Mouse (Mus musculus) hindbrain, embryonic 11.5 days (tissue): ENCODE results near the gene Zscan26. TPM values are rescaled to one million over a fixed set of nuclear protein-coding genes. Genes with fewer than 3 reads are reported as not detected.

Experiments
- ATAC-seq: fragments of 200-750 bp; cut with Nextera tagmentation; 2 replicates; pipeline ENCODE4 v1.8.0; 2017; ENCODE audit warnings: mild to moderate bottlenecking, moderate TSS enrichment, moderate library complexity; ENCODE audit not compliant: low FRiP score
- DNase-seq: peaks from one replicate; pipeline ENCODE4 v3.0.0-alpha.2; 2015; ENCODE audit warnings: low spot score
- H3K27ac ChIP-seq: fragments of 300-500 bp; sonication (generic); 2 replicates; pipeline ENCODE4 v1.5.1; 2014; ENCODE audit warnings: mild to moderate bottlenecking, low read depth, low read length
- H3K27me3 ChIP-seq: fragments of 300-500 bp; sonication (generic); 2 replicates; pipeline ENCODE4 v1.6.1; 2014; ENCODE audit warnings: mild to moderate bottlenecking, low read length, moderate library complexity, mixed read lengths; ENCODE audit not compliant: control insufficient read depth, insufficient read depth
- H3K36me3 ChIP-seq: fragments of 300-500 bp; sonication (generic); 2 replicates; pipeline ENCODE4 v1.6.1; 2014; ENCODE audit warnings: mild to moderate bottlenecking, low read length, moderate library complexity, mixed read lengths; ENCODE audit not compliant: control insufficient read depth, insufficient read depth
- H3K4me1 ChIP-seq: fragments of 300-500 bp; sonication (generic); replicated peaks from 2 replicates; pipeline ENCODE4 v1.6.1; 2014; ENCODE audit warnings: low read length, mixed read lengths; ENCODE audit not compliant: control insufficient read depth, insufficient read depth
- H3K4me2 ChIP-seq: fragments of 300-500 bp; sonication (generic); replicated peaks from 2 replicates; pipeline ENCODE4 v1.6.1; 2014; ENCODE audit warnings: mild to moderate bottlenecking, low read depth, low read length
- H3K4me3 ChIP-seq: fragments of 300-500 bp; sonication (generic); 2 replicates; pipeline ENCODE4 v1.5.1; 2014; ENCODE audit warnings: low read depth, low read length
- H3K9ac ChIP-seq: fragments of 300-500 bp; sonication (generic); 2 replicates; pipeline ENCODE4 v1.6.1; 2014; ENCODE audit warnings: low read depth, low read length
- H3K9me3 ChIP-seq: fragments of 300-500 bp; sonication (generic); 2 replicates; pipeline ENCODE4 v1.6.1; 2016; ENCODE audit warnings: low read length; ENCODE audit not compliant: control insufficient read depth
- WGBS: fragments of 180-500 bp; shearing (Covaris S2); extraction: QIAGEN DNeasy Blood & Tissue Kit; methylation state at CpG from one replicate; pipeline ENCODE4 v1.1.7; 2014; 5-methylcytosine and 5-hydroxymethylcytosine counted together
- polyA plus RNA-seq: library from polyadenylated mRNA; unstranded; fragments of >200 nt; fragmentation: Nextera tagmentation; extraction: Ambion mirVana; gene quantifications from 2 replicates; pipeline ENCODE4 v1.2.1, GENCODE M21; 2014

The Zscan26 gene
- polyA plus RNA-seq, 1 experiment from 2014 or later = 21.0 TPM

DNA sequence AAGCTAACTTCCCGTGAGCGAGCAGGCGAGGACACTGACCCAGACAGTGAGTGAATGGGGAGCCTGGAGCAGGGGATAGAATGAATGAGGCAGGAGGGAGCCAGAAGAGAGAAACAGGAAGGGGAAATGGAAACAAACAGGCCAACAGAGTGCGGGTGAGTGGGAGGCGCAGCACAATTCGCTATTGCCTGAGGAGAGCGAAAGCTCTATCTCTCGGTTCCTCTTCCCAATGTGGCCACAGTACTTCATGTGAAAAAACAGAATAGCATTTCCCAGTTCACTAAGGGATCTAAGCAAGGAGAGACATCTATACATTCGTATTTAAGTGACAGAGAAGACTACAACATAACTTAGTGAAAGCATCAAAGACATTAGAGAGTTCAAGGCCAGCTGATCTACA is 6.7 kb downstream of the Zscan26 start:
- ATAC-seq (no peak), DNase-seq (no peak)
- Histone ChIP-seq H3K27ac (no peak overlapping the region), H3K4me3 (no peak overlapping the region), H3K27me3 (no peaks in the 10 kb centered on the region), H3K9ac (no peak overlapping the region), H3K4me2 (no peak overlapping the region), H3K4me1 (no peaks in the 10 kb centered on the region), H3K36me3 (no peaks in the 10 kb centered on the region), H3K9me3 (no peaks in the 10 kb centered on the region)
- 92% methylated on average over 9 of the region's 9 CpGs for WGBS

DNA sequence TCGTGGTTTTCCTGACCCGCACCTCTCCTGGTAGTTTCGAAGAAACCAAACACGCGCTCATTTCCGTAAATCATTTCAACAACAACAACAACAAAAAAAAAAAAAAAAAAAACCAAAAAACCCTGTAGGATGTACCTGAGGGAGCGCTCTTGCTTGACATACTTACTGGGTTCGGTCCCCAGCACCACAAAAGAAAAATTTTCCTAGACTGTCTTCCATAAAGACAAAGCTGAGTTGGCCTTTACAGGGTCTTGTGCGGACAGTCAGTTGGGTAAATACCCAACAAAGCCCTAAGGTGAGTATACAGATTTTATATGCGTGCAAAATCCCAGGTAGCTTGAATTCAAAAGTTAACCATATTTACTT is 12.3 kb downstream of the Zscan26 start:
- DNase-seq (no peak), ATAC-seq (peak; percentile 20; the same call in 1 of the 2 replicates)
- H3K36me3 ChIP-seq = no peaks in the 10 kb centered on the region
- peak overlapping the region; percentile 46; the same call in 1 of the 2 replicates for H3K9ac ChIP-seq
- no peaks in the 10 kb centered on the region for H3K4me1 ChIP-seq
- WGBS = 19% methylated on average over 10 of the region's 10 CpGs
- H3K4me2 ChIP-seq = peak overlapping the region; percentile 83
- H3K27ac ChIP-seq = no peak overlapping the region
- peak overlapping the region; percentile 54 for H3K4me3 ChIP-seq
- no peaks in the 10 kb centered on the region for H3K9me3 ChIP-seq
- H3K27me3 ChIP-seq = no peaks in the 10 kb centered on the region

DNA sequence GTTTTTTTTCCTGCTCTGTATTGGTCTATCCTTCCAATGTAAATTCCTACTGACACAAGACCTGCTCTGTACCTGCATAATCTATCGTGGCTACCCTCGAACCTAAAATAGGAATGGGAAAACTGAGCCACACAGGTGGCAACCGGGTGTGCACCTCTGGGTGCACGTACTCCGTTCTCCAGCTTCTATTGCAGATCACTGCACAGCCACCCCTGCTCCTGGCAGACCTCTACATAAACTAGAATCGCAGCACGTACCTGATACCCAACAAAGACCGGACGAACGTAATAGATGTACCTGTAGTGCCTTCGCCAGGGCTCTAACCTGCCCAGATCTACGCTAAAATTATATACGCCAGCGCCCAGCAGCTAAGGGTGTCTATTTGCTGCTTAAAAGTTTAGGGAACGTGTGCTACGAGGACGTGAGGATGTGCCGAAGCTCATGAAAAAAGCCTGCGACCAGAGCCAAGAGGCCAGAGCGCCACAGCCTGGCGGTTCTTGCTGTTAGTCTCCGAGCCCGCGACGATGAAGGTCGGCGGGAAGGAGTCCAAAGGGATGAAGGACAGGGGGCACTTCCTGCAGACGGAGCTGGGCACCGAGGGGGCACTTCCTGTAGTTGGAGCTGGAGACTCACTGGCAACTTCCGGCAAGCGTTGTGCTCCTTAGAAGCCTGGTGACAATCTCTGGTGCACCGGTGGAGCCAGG is 12.9 kb downstream of the Zscan26 start, which contains the start of gene Pgbd1:
Gene Pgbd1 (minus strand): TSS at position 556 of the 704 bp plus-strand sequence.
- H3K9me3 ChIP-seq = no peaks in the 10 kb centered on the region
- peak within 1 kb of the TSS; percentile 83 for H3K4me2 ChIP-seq
- H3K27ac ChIP-seq = peak within 1 kb of the TSS; percentile 36
- H3K36me3 ChIP-seq = no peaks in the 10 kb centered on the region
- no peaks in the 10 kb centered on the region for H3K4me1 ChIP-seq
- 2% methylated on average over 32 of the region's 32 CpGs for WGBS
- peak within 1 kb of the TSS; percentile 54 for H3K4me3 ChIP-seq
- ATAC-seq (peak; percentile 94), DNase-seq (peak; percentile 81)
- peak within 1 kb of the TSS; percentile 79 for H3K9ac ChIP-seq
- no peaks in the 10 kb centered on the region for H3K27me3 ChIP-seq

DNA sequence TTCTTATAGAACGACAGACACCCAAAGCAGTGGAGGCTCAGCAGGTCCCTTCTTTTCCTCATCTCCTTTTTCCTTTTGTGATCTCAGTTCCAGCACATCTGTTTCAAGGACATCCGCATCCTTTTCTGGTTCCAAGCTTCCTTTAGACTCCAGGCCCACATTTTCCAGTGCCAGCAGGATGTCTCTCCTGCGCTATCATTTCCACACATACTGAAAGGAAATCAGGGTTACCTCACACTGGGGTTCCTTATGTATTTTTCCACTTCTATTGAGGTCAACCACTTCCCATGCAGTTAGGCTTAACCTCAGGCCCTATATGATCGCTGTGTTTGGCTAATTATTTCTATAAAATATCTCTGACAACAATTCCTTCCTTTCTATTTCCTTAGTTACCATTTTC is 18.1 kb downstream of the Zscan26 start:
- H3K4me3 ChIP-seq = no peak overlapping the region
- ATAC-seq = no peak
- WGBS = 92% methylated on average over 4 of the region's 4 CpGs

DNA sequence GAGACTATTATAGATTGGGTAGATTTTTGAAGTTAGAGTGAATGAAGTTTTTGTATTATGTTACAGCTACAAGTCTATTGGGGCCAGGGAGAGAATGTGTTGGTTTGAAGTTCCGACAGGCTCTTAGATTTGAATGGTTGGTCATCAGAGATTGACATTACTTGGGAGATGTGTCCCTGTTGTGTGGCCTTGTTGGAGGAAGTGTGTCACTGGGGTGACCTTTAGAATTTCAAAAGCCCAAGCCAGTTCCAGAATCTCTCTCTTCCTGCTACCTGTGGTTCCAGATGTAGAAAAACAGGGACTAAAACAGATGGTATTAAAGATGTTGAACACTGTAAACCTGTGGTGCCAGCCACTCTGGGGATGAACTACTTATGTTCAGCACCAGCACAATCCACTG is 25.9 kb downstream of the Zscan26 start:
- Histone ChIP-seq H3K4me3 (no peak overlapping the region), H3K9ac (no peak overlapping the region), H3K9me3 (no peaks in the 10 kb centered on the region), H3K27ac (no peak overlapping the region), H3K4me2 (no peak overlapping the region), H3K36me3 (no peaks in the 10 kb centered on the region), H3K27me3 (no peaks in the 10 kb centered on the region), H3K4me1 (no peaks in the 10 kb centered on the region)
- DNase-seq (no peak), ATAC-seq (no peak)
- 96% methylated on average over 1 of the region's 1 CpGs for WGBS

More for the DNA sequence above, 18.1 kb downstream of the Zscan26 start:
- Histone ChIP-seq H3K9ac (no peak overlapping the region), H3K36me3 (no peaks in the 10 kb centered on the region), H3K4me2 (no peak overlapping the region), H3K27me3 (no peaks in the 10 kb centered on the region), H3K9me3 (no peaks in the 10 kb centered on the region), H3K27ac (no peak overlapping the region), H3K4me1 (no peaks in the 10 kb centered on the region)
- no peak for DNase-seq

DNA sequence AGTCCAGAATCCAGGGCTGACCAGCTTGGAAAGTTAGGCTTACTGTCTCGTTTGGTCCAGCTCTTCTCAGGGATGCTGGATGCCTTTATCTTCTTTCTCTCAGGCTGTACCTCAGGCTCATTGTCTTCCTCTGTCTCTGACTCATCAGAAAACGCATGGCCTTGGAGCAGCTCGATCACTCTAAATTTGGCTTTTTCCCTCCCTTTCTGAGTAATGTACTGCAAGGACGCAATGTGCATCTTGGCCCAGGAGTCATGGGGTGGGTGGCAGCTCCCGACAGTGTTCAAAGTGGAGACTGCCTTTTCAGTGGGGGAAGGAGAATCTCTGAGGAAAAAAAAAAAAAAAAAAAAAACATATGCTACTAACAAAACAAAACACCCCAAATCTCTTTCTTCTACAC is 30.2 kb downstream of the Zscan26 start:
- ATAC-seq = no peak

DNA sequence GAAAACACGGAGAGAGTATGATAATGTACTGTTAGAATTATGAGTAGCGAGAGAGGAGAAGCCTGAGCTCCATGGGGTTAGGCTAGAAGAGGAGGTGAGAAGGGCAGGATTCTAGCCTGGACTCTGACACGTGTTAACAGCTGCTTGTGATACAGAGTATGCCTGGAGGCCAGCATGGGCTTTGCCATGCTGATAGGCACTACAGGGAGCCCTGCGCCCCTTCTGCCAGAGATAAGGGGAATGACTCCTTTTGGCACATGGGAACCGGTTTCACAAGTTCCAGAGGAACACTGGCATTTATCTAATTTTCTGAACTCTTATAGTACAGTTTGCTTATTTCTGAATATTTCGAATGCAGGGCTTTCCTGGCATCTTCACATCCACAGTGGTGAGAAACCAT is 34.7 kb downstream of the Zscan26 start:
- 69% methylated on average over 6 of the region's 6 CpGs for WGBS

More for the DNA sequence above, 30.2 kb downstream of the Zscan26 start:
- no peaks in the 10 kb centered on the region for H3K36me3 ChIP-seq
- H3K27ac ChIP-seq = no peak overlapping the region
- no peak overlapping the region for H3K9ac ChIP-seq
- no peak overlapping the region for H3K4me3 ChIP-seq
- no peaks in the 10 kb centered on the region for H3K4me1 ChIP-seq
- H3K4me2 ChIP-seq = no peak overlapping the region
- no peaks in the 10 kb centered on the region for H3K9me3 ChIP-seq
- no peak for DNase-seq
- H3K27me3 ChIP-seq = no peaks in the 10 kb centered on the region
- WGBS = 70% methylated on average over 5 of the region's 5 CpGs

DNA sequence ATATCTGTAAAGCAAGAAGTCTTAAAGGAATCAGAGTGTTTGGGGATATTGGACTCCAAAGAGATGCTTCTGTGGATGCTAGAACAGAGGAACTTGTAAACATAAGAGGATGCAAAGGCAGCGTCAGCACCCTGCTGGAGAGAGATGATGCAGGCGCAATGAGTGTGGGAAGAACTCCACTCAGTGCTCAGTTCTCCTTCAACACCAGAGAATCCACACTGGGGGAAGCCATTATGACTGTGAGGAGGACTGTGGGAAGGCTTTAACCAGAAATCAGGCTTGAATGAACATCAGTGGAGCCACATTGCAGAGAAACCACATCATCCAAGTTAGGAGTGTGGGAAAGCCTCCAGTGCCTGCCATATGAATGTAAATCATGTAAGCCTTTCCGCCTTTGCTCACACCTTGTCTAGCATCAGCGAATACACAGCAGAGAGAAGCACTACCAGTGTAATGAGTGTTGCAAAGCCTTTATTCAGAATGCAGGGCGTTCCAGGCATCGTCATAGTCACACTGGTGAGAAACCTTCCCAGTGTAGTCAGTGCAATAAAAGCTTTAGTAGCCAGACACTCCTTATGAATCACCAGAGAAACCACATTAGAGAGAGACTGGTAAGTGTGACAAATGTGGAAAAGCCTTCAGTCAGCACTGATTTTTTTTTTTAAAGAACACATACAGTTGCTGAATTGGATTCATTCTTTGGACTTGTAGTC is 36.1 kb downstream of the Zscan26 start:
- WGBS = 81% methylated on average over 6 of the region's 6 CpGs
- no peak overlapping the region for H3K4me3 ChIP-seq
- H3K27me3 ChIP-seq = no peaks in the 10 kb centered on the region
- no peaks in the 10 kb centered on the region for H3K9me3 ChIP-seq
- H3K36me3 ChIP-seq = no peaks in the 10 kb centered on the region
- no peak overlapping the region for H3K27ac ChIP-seq
- H3K4me2 ChIP-seq = no peak overlapping the region
- H3K4me1 ChIP-seq = no peaks in the 10 kb centered on the region
- DNase-seq (no peak), ATAC-seq (no peak)
- H3K9ac ChIP-seq = no peak overlapping the region

More for the DNA sequence above, 34.7 kb downstream of the Zscan26 start:
- Histone ChIP-seq H3K27ac (no peak overlapping the region), H3K36me3 (no peaks in the 10 kb centered on the region), H3K9ac (no peak overlapping the region), H3K4me3 (no peak overlapping the region), H3K9me3 (no peaks in the 10 kb centered on the region), H3K4me2 (no peak overlapping the region), H3K27me3 (no peaks in the 10 kb centered on the region), H3K4me1 (no peaks in the 10 kb centered on the region)
- ATAC-seq (no peak), DNase-seq (no peak)

DNA sequence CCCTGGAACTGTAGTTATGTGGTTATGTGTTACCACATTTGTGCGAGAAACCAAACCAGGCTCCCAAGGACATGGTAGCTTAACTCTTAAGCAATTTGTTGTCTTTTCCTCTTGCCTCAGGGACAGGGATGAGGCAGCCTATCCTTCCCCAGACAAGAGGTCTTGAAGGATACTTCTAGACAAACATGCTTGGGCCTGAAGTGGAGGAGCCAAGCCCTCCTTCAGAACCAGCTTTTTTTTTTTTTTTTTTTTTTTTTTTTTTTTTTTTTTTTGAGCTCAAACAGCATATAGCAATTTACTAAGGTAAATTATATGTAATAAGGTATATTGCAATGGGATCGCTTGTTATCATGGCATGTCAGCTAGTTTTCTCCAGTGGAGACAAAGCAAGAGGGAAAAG is 37.8 kb downstream of the Zscan26 start:
- DNase-seq (no peak), ATAC-seq (no peak)
- Histone ChIP-seq H3K9me3 (no peaks in the 10 kb centered on the region), H3K27ac (no peak overlapping the region), H3K27me3 (no peaks in the 10 kb centered on the region), H3K36me3 (no peaks in the 10 kb centered on the region), H3K4me3 (no peak overlapping the region), H3K4me2 (no peak overlapping the region), H3K9ac (no peak overlapping the region), H3K4me1 (no peaks in the 10 kb centered on the region)
- WGBS = 92% methylated on average over 2 of the region's 2 CpGs
